Mouse (Mus musculus): ENCODE measurements around the gene Wnk2. TPM values are rescaled to one million over a fixed set of nuclear protein-coding genes. Genes with fewer than 3 reads are reported as not detected.

Gene Wnk2
- total and polyA plus RNA-seq, 3 experiments = 0.04 TPM; not detected in 2

GRCm38 (mm10) chr13:49169448-49170207 lies 21.8 kb upstream of the Wnk2 start (continued):
- no peak for TF ChIP-seq ZNF384 (IDR thresholded peaks at IDR 0.05; ENCODE audit: low read depth, low read length)
- no peak for TF ChIP-seq ZKSCAN1 (IDR thresholded peaks at IDR 0.05; ENCODE audit: low read depth, low read length)
- TF ChIP-seq CHD2 (IDR thresholded peaks at IDR 0.05; ENCODE audit: low read length) = no peak
- TF ChIP-seq GABPA (IDR thresholded peaks at IDR 0.05; ENCODE audit: low read depth, low read length) = no peak
- no peak for TF ChIP-seq UBTF (IDR thresholded peaks at IDR 0.05; ENCODE audit: borderline replicate concordance, insufficient read depth, low read depth, low read length)
- TF ChIP-seq CHD1 (IDR thresholded peaks at IDR 0.05; ENCODE audit: low read depth, low read length) = no peak
- TF ChIP-seq SMC3 (IDR thresholded peaks at IDR 0.05; ENCODE audit: low read depth, low read length) = peak; percentile 56
- no peak for TF ChIP-seq POLR2AphosphoS5 (IDR thresholded peaks at IDR 0.05; ENCODE audit: borderline replicate concordance, low read depth, low read length)
- peak; percentile 57 for TF ChIP-seq RAD21 (IDR thresholded peaks at IDR 0.05; ENCODE audit: low read depth, low read length)
- TF ChIP-seq TCF12 (IDR thresholded peaks at IDR 0.05; ENCODE audit: low read depth, low read length) = no peak
- TF ChIP-seq ETS1 (IDR thresholded peaks at IDR 0.05; ENCODE audit: low read depth, low read length) = no peak
- TF ChIP-seq NELFE (IDR thresholded peaks at IDR 0.05; ENCODE audit: low read depth, low read length) = no peak
- TF ChIP-seq RCOR1 (IDR thresholded peaks at IDR 0.05; ENCODE audit: low read depth, low read length) = no peak
- TF ChIP-seq ZMIZ1 (IDR thresholded peaks at IDR 0.05; ENCODE audit: low read depth, low read length) = no peak
- TF ChIP-seq MEF2A (IDR thresholded peaks at IDR 0.05; ENCODE audit: extremely low read depth, insufficient replicate concordance, low read depth, low read length, poor library complexity, severe bottlenecking) = no peak
- TF ChIP-seq EP300 (IDR thresholded peaks at IDR 0.05; ENCODE audit: low read depth in 1 of 2, low read length in 2 of 2) = no peak
- peak; percentile 82 to 95 (median 93) for TF ChIP-seq CTCF (IDR thresholded peaks at IDR 0.05 in 2 of 3, conservative IDR thresholded peaks at IDR 0.05 in 1 of 3; ENCODE audit: control insufficient read depth in 1 of 3, insufficient read depth in 1 of 3, low read depth in 2 of 3, low read length in 3 of 3, poor library complexity in 1 of 3, severe bottlenecking in 1 of 3)
- TF ChIP-seq TAL1 (IDR thresholded peaks at IDR 0.05; ENCODE audit: low read length) = no peak
- no peak for TF ChIP-seq BHLHE40 (IDR thresholded peaks at IDR 0.05; ENCODE audit: borderline replicate concordance, low read depth, low read length)

GRCm38 (mm10) chr13:49167081-49167480 lies 19.3 kb upstream of the Wnk2 start:
- TF ChIP-seq UBTF (IDR thresholded peaks at IDR 0.05; ENCODE audit: borderline replicate concordance, insufficient read depth, low read depth, low read length) (no peak), SMC3 (IDR thresholded peaks at IDR 0.05; ENCODE audit: low read depth, low read length) (no peak), ZC3H11A (IDR thresholded peaks at IDR 0.05; ENCODE audit: low read depth, low read length) (no peak), ZKSCAN1 (IDR thresholded peaks at IDR 0.05; ENCODE audit: low read depth, low read length) (no peak), MAX (IDR thresholded peaks at IDR 0.05; ENCODE audit: low read length) (no peak), MXI1 (IDR thresholded peaks at IDR 0.05; ENCODE audit: low read depth, low read length) (no peak), POLR2AphosphoS2 (IDR thresholded peaks at IDR 0.05; ENCODE audit: low read length) (no peak), E2F4 (IDR thresholded peaks at IDR 0.05; ENCODE audit: borderline replicate concordance, low read depth, low read length) (no peak), GABPA (IDR thresholded peaks at IDR 0.05; ENCODE audit: low read depth, low read length) (no peak), ELF1 (IDR thresholded peaks at IDR 0.05; ENCODE audit: low read depth, low read length) (no peak), CTCF (IDR thresholded peaks at IDR 0.05 in 2 of 3, conservative IDR thresholded peaks at IDR 0.05 in 1 of 3; ENCODE audit: control insufficient read depth in 1 of 3, insufficient read depth in 1 of 3, low read depth in 2 of 3, low read length in 3 of 3, poor library complexity in 1 of 3, severe bottlenecking in 1 of 3) (no peak), ZNF384 (IDR thresholded peaks at IDR 0.05; ENCODE audit: low read depth, low read length) (no peak), USF2 (IDR thresholded peaks at IDR 0.05; ENCODE audit: borderline replicate concordance in 1 of 2, insufficient read depth in 1 of 2, low read depth in 1 of 2, low read length in 2 of 2) (no peak), MEF2A (IDR thresholded peaks at IDR 0.05; ENCODE audit: extremely low read depth, insufficient replicate concordance, low read depth, low read length, poor library complexity, severe bottlenecking) (no peak), KAT2A (conservative IDR thresholded peaks at IDR 0.05; ENCODE audit: low read depth, low read length) (no peak), RAD21 (IDR thresholded peaks at IDR 0.05; ENCODE audit: low read depth, low read length) (no peak), ZMIZ1 (IDR thresholded peaks at IDR 0.05; ENCODE audit: low read depth, low read length) (no peak), JUND (IDR thresholded peaks at IDR 0.05; ENCODE audit: low read depth, low read length) (no peak), TCF12 (IDR thresholded peaks at IDR 0.05; ENCODE audit: low read depth, low read length) (no peak), BHLHE40 (IDR thresholded peaks at IDR 0.05; ENCODE audit: borderline replicate concordance, low read depth, low read length) (no peak)
- H3K9ac ChIP-seq (ENCODE audit: control insufficient read depth, low read depth, low read length, poor library complexity, severe bottlenecking) = no peak overlapping the region
- H3K27ac ChIP-seq (ENCODE audit: control insufficient read depth, low read depth, low read length) = no peak overlapping the region
- H3K4me1 ChIP-seq (ENCODE audit: control insufficient read depth in 1 of 2, insufficient read depth in 2 of 2, low read length in 2 of 2) = peaks cover 4 to 22% of the 10 kb centered on the region in 2 experiments
- no peak for DNase-seq (ENCODE audit: low read depth, low spot score)
- H3K9me3 ChIP-seq (replicated peaks; ENCODE audit: insufficient read depth, low read length) = no peaks in the 10 kb centered on the region
- peaks cover 0 to 9% of the 10 kb centered on the region in 2 experiments; a peak in 2 of 4 replicates for H3K36me3 ChIP-seq (ENCODE audit: control insufficient read depth in 1 of 2, insufficient read depth in 2 of 2, low read length in 2 of 2)
- H3K79me2 ChIP-seq (ENCODE audit: control insufficient read depth, insufficient read depth, low read length, poor library complexity) = no peaks in the 10 kb centered on the region
- no peak overlapping the region for H3K4me3 ChIP-seq (ENCODE audit: control insufficient read depth in 1 of 2, insufficient read depth in 1 of 2, low read depth in 2 of 2, low read length in 2 of 2)
- H3K27me3 ChIP-seq (ENCODE audit: control insufficient read depth in 1 of 2, insufficient read depth in 2 of 2, low read length in 2 of 2) = no peaks in the 10 kb centered on the region
